Mouse (Mus musculus) mouse embryonic stem cell (cell line): ENCODE measurements around the gene R3hdml.

Experiments
- in situ Hi-C, 2 experiments: fragments of 300-500 bp; cut with MboI; formaldehyde crosslinking; loops; 1 replicate in 1 of 2; 3 replicates in 1 of 2; pipeline ENCODE4 v1.14.3; 2019 to 2020; ENCODE audit warnings: low sequenced_read_pairs in 2 of 2, low pct_unique_long_range_greater_than_20kb in 1 of 2, mixed read lengths in 1 of 2; ENCODE audit not compliant: unreplicated experiment in 1 of 2

R3hdml gene

DNA sequence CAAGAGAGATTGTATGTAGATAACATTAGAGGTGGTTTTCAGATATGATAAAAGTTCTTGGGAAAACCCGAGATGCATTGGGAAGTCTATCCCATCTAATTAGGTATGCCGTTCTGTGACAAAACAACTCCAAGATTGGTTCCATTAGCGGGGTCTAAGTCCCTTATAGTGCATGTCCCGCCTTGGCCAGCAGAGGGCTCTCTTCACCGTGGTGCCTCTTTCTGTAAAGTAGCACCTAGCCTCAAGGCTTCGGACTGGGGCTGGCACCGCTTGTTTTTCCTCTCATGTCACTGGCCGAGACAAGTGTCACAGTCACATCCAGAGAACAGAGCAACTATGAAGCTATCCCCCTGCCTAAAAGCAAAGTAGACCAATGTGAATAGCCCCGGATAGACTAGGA is 39.8 kb downstream of the R3hdml start:
- in situ Hi-C loops: no loop called here

DNA sequence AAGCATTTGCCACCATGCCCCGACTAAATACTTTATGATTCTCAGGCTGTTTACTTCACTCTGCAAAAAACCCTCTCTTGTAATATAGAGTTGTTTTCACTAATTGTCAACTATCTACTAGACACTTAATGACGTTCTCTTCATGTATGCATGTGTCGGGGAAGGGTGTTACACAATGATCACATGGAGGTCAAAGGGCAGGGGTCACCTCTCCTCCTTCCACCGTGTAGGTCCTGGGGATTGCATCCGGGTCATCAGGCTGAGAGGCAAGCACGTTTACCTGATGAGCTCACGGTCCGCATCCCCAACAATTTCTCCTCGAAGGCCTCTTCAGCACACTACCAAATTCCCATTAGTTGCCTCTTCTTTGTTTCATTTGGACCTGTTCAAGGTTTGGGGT is 41.1 kb downstream of the R3hdml start:
- in situ Hi-C loops: no loop called here

DNA sequence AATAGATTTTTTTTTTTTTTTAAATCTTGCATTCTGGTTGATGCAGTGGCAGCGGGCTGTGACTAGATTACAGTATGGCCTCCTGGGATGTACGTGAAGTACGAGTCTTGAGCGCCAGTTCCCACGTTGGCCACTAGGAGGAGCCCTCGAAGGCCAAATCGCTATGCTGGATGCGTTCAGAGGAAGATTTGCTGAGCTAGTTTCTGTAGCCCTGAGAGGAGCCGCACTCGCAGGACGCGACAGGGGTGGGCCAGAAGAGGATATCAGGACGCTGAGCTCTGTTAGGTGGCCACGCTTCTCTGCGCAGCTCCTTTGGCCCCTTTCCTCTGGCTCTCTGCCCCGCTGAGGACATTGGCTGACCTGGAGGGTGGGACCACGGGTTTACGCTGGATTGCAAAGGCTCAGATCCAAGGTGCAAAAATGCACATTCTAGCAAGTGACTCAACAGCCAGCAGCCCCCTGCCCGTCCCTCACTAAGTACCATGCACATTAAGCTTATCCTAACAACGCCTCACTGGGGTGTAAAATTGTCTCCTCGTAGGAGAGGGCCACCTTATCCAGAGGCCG is 42.9 kb downstream of the R3hdml start:
- in situ Hi-C loops: no loop called here

DNA sequence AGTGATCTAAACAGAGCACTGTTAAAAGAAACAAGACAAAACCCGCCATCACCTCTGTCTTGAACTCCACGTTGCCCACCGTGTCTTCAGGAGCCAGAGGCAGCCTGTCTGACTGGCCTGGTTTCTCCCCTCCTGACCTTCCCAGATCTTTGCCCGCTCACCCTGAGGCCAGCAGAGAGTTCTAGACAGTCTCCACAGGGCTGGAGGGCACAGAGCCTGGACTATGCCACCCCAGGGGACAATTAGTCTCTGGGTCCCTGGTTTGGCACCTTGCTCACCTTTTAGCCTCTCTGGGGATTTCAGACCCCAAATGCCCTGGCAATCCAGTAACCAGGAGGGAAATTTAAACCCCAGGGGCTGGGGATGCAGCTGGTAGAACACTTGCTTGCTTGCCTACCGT is 45.3 kb downstream of the R3hdml start:
- in situ Hi-C loops: no loop called here

DNA sequence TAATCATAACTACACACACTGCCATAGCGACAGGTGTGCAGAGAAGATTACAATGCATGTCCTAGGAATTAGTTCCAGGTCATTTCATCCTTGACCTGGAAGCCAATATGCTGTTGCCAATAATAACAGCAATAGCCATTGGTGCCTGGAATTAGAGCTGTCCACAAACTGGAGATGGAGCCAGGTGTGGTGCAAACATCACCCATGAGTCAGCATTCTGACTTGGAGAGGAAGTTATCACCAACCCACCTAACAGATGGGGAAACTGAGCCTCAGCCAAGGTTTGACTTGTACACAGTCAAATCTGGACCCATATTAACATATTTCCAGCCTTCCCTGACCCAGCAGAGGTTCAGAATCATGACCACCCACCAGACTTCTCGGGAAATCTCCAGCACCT is 46.3 kb downstream of the R3hdml start:
- in situ Hi-C loops: no loop called here

DNA sequence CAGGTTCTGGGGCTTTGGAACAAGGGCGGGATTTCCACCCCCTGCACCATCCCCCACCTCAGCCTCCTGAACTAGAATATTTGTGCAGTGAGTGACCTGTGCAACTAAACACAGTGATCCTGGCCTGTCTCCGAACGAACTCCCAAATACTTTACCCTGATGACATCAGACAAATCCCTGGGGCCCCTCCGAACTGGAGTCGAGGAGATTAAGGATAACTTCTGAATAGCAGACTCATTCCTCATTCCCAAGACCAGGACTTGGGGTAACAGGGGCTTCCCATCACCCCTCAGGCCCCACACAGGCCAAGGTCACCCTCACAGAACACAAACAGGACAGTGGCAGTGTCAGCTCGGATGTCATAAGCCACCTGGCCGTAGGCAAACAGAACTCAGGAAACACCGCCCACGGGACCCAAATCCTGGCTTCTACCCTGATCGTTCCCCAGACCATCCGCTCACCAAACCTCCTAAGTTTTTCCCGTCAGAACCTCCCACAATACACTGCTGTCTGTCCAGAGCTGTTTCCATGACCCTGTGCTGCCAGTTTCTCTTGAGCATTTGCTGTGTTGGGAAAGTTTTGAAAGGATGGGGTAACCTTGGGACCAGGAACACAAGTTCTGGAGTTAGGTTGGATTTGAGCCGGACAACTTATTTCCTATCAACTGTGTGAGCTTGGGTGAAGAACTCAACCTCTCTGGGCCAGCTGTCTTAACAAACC is 47.4 kb downstream of the R3hdml start:
- in situ Hi-C loops: no loop called here

DNA sequence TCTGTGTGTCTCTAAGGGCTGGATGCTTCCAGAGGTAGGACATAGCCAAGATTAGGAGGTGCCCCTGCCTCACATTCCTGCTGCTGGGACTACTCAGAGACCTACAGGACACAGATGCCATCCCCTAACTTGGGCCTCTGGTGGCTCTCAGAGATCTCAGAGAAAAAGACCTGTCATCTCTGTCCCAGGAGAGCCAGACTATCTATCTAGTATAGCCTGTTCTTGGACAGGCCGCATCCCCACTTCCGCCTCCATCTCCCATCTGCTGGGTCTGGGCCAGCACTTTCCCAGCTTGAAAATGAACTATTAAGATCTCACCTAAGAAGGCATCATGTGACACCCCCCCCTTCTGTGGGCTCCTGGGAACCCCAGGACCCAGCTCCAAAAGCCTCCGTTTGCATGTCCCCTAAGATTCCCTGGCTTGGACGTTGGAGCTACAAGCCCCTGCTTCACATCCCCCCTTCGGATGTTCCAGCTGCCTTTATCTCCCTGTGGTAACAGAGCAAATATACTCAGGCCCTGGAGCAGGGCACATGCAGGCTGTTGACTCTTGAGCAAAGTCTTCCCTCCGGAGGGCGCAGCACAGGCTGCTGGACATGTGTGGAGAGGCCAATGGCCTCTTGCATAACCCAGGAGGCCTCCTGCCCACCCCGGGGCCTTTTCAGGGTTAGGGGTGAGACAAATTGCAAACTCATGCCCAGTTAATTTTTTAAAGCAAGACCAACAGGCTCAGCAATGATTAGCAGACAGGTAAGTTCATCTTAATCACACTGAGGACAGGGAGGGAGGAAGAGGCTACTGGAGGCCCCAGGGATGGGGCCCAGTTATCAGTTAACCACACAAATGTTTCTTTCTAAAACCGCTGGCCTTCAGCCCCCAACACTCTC is 48.4 kb downstream of the R3hdml start:
- in situ Hi-C loops: no loop called here

DNA sequence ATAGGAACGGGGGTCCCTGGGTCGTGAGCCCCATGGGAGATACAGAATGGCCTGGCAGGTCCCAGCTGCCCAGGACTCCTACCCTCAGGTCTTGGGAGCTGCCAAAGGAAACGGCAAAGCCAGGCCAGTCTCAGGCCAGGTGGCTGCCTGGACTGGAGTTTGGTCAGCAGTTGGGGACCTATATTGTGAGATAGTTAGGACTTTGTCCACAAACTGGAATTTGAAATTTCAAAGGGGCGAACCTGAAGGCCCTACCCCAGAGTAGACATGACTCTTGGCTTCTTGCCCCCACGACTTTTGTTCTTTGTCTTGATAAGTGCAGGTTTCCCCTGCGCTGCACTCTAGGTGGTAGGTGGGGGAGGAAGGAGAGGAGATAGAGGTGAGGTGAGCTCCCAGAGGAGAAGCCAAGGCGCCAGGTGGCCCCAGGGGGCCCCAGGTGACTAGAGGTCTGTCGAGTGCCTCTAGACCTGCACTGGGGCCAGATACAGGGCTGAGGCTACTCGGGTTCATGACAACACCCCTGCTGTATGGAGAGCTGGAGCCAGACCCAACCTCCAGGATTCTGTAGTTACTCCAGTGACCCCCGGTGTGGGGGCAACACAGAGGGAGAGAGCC is 49.6 kb downstream of the R3hdml start:
- in situ Hi-C loops: no loop called here

DNA sequence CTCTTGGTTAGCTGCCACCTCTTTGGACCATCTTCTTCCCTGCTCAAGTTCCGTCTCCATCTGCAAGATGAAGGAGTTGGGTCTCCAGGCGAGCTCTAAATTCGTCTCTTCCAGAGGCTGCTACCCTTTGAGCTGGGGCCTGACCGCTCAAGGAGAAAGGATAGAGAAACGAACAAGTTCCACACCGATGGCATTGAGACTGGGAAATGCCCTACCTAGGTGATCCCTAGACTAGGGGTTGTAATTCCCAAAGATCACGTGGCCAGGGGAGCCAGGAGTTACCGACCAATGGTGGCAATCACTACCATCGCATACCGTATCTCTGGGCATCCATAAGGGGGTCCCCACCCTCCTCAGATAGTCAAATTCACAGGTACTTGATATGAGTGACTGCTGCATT is 50.6 kb downstream of the R3hdml start:
- in situ Hi-C loops: no loop called here

DNA sequence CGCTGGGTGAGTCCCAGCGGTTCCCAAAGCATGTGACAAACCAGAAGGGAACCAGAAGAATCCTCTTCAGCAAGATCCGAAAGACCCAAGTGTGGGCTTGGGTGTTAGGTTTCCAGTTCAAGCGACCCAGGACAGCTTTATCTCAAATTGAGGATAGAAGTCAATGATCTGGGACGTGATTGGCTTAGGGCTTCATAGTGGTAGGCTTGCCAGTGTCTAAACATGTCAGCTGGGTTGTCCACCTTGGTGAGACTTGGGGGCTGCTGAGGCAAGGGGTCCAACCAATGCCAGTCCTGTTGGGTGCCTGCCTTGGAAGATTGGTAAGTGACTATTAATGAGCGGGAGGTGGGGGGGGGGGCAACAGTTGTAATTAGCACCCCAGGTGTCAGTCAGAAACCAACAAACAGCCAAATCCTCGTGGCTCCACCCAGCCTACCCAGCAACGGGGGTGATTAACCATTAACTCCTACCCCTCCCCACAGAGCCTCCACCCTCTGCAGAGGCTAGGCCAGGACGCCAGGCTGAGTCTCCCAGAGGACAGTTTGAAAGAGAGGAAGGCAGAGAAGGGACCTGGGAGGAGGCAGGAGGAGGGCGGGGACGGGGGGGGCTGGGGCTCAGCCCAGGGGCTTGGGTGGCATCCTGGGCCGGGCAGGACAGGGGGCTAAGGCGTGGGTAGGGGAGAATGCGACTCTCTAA is 54.7 kb downstream of the R3hdml start:
- in situ Hi-C loops: no loop called here

DNA sequence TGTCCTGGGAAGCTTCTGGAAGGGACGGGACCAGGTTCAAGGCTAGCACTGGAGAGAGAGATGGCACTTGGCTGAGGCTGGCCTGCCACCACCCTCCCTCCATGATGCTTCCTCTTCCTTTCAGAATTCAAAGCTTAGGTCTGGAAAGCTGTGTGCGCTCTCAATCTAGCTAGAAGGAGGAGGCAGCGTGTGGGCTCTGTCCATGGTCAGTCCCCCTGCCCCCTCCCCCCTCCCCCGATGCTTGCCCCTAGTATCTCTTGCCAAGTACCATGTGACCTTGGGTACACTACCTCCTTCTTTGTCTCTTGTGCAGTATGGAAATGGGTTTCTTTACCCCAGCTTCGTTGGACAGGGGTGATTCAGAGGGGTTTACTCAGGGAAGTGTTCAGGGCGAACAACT is 56.7 kb downstream of the R3hdml start:
- in situ Hi-C loops: no loop called here

DNA sequence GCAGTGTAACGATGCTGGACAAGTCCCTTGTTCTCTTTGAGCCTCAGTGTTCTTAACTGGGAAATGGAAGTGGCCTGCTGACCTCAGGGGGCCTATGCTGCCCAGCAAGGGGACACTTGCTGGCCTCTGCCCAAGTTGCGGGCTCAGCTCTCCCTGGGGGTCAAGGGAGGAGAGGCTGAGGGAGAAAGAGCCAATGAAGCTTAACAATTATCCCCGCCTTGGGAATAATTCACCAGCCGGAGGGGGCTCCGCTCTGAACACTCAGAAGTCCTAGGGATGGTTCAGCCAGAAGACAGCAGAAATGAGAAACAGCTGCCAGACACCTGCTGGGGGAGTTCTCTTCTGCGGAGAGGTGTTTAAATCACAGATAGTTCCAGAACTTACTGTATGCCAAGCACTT is 57.7 kb downstream of the R3hdml start:
- in situ Hi-C loops: no loop called here
